In the genomic region with DNA sequence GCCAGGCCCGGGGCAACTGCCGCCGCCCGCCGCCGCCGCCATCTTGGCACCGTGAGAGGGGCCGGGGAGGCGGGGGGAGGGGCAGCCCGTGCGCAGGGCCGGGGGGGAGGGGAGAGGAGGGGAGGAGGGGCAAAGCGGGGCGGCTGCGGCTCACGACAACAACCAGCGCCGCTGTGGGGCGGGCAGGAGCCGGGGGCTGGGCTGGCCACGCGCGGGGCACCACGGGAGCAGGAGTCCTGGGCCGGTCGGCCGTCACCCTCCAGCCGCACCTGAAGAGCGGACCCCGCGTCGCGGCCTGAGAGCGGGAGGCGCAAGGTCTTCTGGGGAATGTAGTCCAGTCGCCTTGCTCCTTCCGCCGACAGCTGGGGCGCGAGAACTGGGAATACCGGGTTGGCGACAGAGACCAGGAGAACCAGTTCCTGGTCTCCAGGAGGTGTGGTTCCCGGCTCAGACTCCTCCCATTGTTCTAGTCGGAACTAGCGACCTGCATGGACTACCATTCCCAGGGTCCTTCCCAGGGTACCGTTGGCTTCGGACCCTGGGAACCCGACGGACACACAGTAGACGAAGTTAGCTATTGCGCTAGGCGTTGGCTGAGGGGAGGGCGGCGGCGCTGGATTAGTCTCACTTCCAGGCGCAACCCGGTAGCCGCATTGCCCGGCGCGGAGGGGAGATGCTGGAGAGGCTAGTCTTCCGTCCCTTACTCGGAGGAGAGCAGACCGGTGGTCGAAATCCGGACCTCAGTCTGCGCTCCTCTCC, we compare ENCODE assay signal across 8 mouse cellular contexts. TPM values are rescaled to one million over a fixed set of nuclear protein-coding genes. Genes with fewer than 3 reads are reported as not detected.
DNase-seq lines count a peak whose midpoint lies in the region; ATAC-seq and TF ChIP-seq lines count a peak whose summit lies in the region.

A gene (minus strand): TSS at position 51 of the 759 bp plus-strand sequence.

- peak within 1 kb of the TSS; percentile 90 for H3K27ac ChIP-seq in cortical plate, adult 2 months (ENCODE audit: insufficient read depth, low read length)

- peak within 1 kb of the TSS; percentile 96 for H3K4me3 ChIP-seq in cortical plate, adult 2 months (ENCODE audit: insufficient read depth, low read length)
- H3K4me3 ChIP-seq in megakaryocyte, embryonic 14.5 days (replicated peaks), result peak within 1 kb of the TSS; percentile 99

- no peak for TF ChIP-seq CTCF in cortical plate, adult 2 months (IDR thresholded peaks at IDR 0.05; ENCODE audit: extremely low read depth, insufficient read depth, low read length)

- DNase-seq in gastrocnemius, adult 8-10 months (ENCODE audit: low spot score in 2 of 2), result peak; percentile 95 to 98
- peak; percentile 85 for DNase-seq in hindlimb bud, embryonic 11.5 days (ENCODE audit: extremely low spot score, low read depth, low spot score)
- DNase-seq in left cerebral cortex, adult 8-10 months (ENCODE audit: low spot score in 2 of 2), result peak; percentile 89 to 98
- DNase-seq in right cerebral cortex, postnatal 10 days (ENCODE audit: low spot score in 2 of 2), result peak; percentile 98
- DNase-seq in urinary bladder, postnatal 25 days (ENCODE audit: low spot score), result peak; percentile 86

- H3K4me1 ChIP-seq in cortical plate, adult 2 months (ENCODE audit: control insufficient read depth, insufficient read depth, low read length), result peaks cover 1% of the 10 kb centered on the region; the same call in 1 of the 2 replicates
- peaks cover 66% of the 10 kb centered on the region for H3K4me1 ChIP-seq in megakaryocyte, embryonic 14.5 days

- peak; percentile 81 for ATAC-seq in activated CD4-positive, CD25-positive, alpha-beta regulatory T cell, adult 4 months

- H3K36me3 ChIP-seq in megakaryocyte, embryonic 14.5 days (replicated peaks; ENCODE audit: low read length), result peaks cover 33% of the 10 kb centered on the region

- H3K27me3 ChIP-seq in megakaryocyte, embryonic 14.5 days (replicated peaks), result peaks cover 2% of the 10 kb centered on the region

- peak; percentile 79 for TF ChIP-seq POLR2A in cortical plate, adult 2 months (IDR thresholded peaks at IDR 0.05; ENCODE audit: extremely low read depth, insufficient read depth, low read length)

- H3K9me3 ChIP-seq in megakaryocyte, embryonic 14.5 days, result no peaks in the 10 kb centered on the region

RNA-seq across cellular contexts. Expression of the gene that starts here (rescaled TPM):
- 10 to 100 TPM; 14.9 to 16.9 TPM for polyA plus RNA-seq in activated CD4-positive, CD25-positive, alpha-beta regulatory T cell, adult 4 months (2017; shearing (Covaris generic))
- polyA plus RNA-seq in cortical plate, adult 2 months (2012; rRNA removed), result 40.0 and 45.3 TPM in 2 replicates
- 10 to 100 TPM; 10.9 to 15.2 (median 13.0) TPM for total RNA-seq in gastrocnemius, adult 8-10 months (2022)
- total RNA-seq in left cerebral cortex, adult 8-10 months (2022), result 10 to 100 TPM; 43.7 to 52.9 (median 47.6) TPM
- polyA plus RNA-seq in megakaryocyte, embryonic 14.5 days (2012; ENCODE audit: insufficient read depth, low replicate concordance), result 20.0 and 47.0 TPM in 2 replicates

Comparison
In these comparisons a context has a peak if more than half of its experiments do, and no peak if none do; other contexts are left out.
1. Peak in every context shown above with its lines: DNase-seq, ATAC-seq, H3K4me3 ChIP-seq and H3K27ac ChIP-seq.